Mouse (Mus musculus): Measurements from ENCODE around the gene Skap2. TPM values are rescaled to one million over a fixed set of nuclear protein-coding genes. Genes with fewer than 3 reads are reported as not detected.

Skap2 gene
- polyA plus RNA-seq, 1 experiment from 2014 or later = 35.5 TPM

- Histone ChIP-seq H3K9me3 (ENCODE audit: control insufficient read depth, low read length) (no peaks in the 10 kb centered on the region), H3K36me3 (ENCODE audit: control insufficient read depth, insufficient read depth, low read length) (no peaks in the 10 kb centered on the region), H3K9ac (ENCODE audit: low read depth, low read length) (no peak overlapping the region), H3K4me1 (replicated peaks; ENCODE audit: control insufficient read depth, insufficient read depth, low read length) (no peaks in the 10 kb centered on the region), H3K4me2 (no peak overlapping the region), H3K27me3 (replicated peaks; ENCODE audit: control insufficient read depth, insufficient read depth, low read length) (no peaks in the 10 kb centered on the region), H3K27ac (ENCODE audit: low read depth, low read length) (no peak overlapping the region), H3K4me3 (ENCODE audit: low read depth, low read length) (no peak overlapping the region)
- 61% methylated on average over 3 of the region's 3 CpGs for WGBS
- no peak for ATAC-seq (replicated peaks; ENCODE audit: low FRiP score)
- no peak for DNase-seq (ENCODE audit: low spot score)
Measured at GRCm38 (mm10) chr6:51933034-51933611, 79.2 kb downstream of the Skap2 start.

GRCm38 (mm10) chr6:51927101-51927500 lies 85.2 kb downstream of the Skap2 start:
- H3K27ac ChIP-seq (ENCODE audit: low read depth, low read length) = no peak overlapping the region
- H3K27me3 ChIP-seq (replicated peaks; ENCODE audit: control insufficient read depth, insufficient read depth, low read length) = no peaks in the 10 kb centered on the region
- no peak overlapping the region for H3K4me2 ChIP-seq
- no peaks in the 10 kb centered on the region for H3K4me1 ChIP-seq (replicated peaks; ENCODE audit: control insufficient read depth, insufficient read depth, low read length)
- H3K36me3 ChIP-seq (ENCODE audit: control insufficient read depth, insufficient read depth, low read length) = no peaks in the 10 kb centered on the region
- DNase-seq (ENCODE audit: low spot score) (no peak), ATAC-seq (replicated peaks; ENCODE audit: low FRiP score) (no peak)
- H3K9me3 ChIP-seq (ENCODE audit: control insufficient read depth, low read length) = no peaks in the 10 kb centered on the region
- no peak overlapping the region for H3K4me3 ChIP-seq (ENCODE audit: low read depth, low read length)
- H3K9ac ChIP-seq (ENCODE audit: low read depth, low read length) = no peak overlapping the region
- WGBS = 52% methylated on average over 3 of the region's 3 CpGs

GRCm38 (mm10) chr6:51921831-51922230 lies 90.5 kb downstream of the Skap2 start:
- H3K4me3 ChIP-seq (ENCODE audit: low read depth, low read length) = no peak overlapping the region
- no peak overlapping the region for H3K27ac ChIP-seq (ENCODE audit: low read depth, low read length)
- no peaks in the 10 kb centered on the region for H3K27me3 ChIP-seq (replicated peaks; ENCODE audit: control insufficient read depth, insufficient read depth, low read length)
- H3K4me2 ChIP-seq = no peak overlapping the region
- H3K9ac ChIP-seq (ENCODE audit: low read depth, low read length) = no peak overlapping the region
- H3K36me3 ChIP-seq (ENCODE audit: control insufficient read depth, insufficient read depth, low read length) = no peaks in the 10 kb centered on the region
- WGBS = 82% methylated on average over 4 of the region's 4 CpGs
- no peaks in the 10 kb centered on the region for H3K4me1 ChIP-seq (replicated peaks; ENCODE audit: control insufficient read depth, insufficient read depth, low read length)
- ATAC-seq (replicated peaks; ENCODE audit: low FRiP score) (no peak), DNase-seq (ENCODE audit: low spot score) (no peak)
- H3K9me3 ChIP-seq (ENCODE audit: control insufficient read depth, low read length) = no peaks in the 10 kb centered on the region

DNA sequence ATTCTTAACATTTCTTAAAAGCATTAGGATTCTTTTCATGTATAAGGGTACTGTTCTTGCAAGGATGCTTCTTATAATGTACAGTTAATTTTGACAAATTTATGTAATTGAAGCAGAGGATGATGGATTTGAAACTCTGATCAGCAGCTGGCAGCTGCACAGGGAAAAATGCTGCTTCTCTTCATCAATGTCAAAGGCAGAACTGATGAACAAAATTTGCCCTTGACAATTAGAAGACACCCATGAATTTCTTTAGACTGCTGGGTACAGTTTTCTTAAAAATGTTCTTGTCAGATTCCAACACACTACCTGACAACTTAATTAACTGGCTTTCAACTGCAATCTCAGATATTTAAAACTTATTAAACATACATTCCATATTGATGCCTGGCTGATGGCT lies 103.9 kb downstream of the Skap2 start:
- no peaks in the 10 kb centered on the region for H3K36me3 ChIP-seq (ENCODE audit: control insufficient read depth, insufficient read depth, low read length)
- H3K27ac ChIP-seq (ENCODE audit: low read depth, low read length) = no peak overlapping the region

GRCm38 (mm10) chr6:51905659-51906058 lies 106.7 kb downstream of the Skap2 start:
- no peaks in the 10 kb centered on the region for H3K36me3 ChIP-seq (ENCODE audit: control insufficient read depth, insufficient read depth, low read length)
- H3K27ac ChIP-seq (ENCODE audit: low read depth, low read length) = no peak overlapping the region; the same call in 1 of the 2 replicates
- H3K9ac ChIP-seq (ENCODE audit: low read depth, low read length) = no peak overlapping the region
- DNase-seq (ENCODE audit: low spot score) = no peak
- WGBS = 70% methylated on average over 4 of the region's 4 CpGs
- ATAC-seq (replicated peaks; ENCODE audit: low FRiP score) = no peak
- no peaks in the 10 kb centered on the region for H3K27me3 ChIP-seq (replicated peaks; ENCODE audit: control insufficient read depth, insufficient read depth, low read length)
- no peak overlapping the region for H3K4me2 ChIP-seq
- H3K9me3 ChIP-seq (ENCODE audit: control insufficient read depth, low read length) = no peaks in the 10 kb centered on the region
- no peak overlapping the region for H3K4me3 ChIP-seq (ENCODE audit: low read depth, low read length)
- no peaks in the 10 kb centered on the region for H3K4me1 ChIP-seq (replicated peaks; ENCODE audit: control insufficient read depth, insufficient read depth, low read length)

More for the DNA sequence above, 103.9 kb downstream of the Skap2 start:
- Histone ChIP-seq H3K4me1 (replicated peaks; ENCODE audit: control insufficient read depth, insufficient read depth, low read length) (no peaks in the 10 kb centered on the region), H3K4me2 (no peak overlapping the region), H3K27me3 (replicated peaks; ENCODE audit: control insufficient read depth, insufficient read depth, low read length) (no peaks in the 10 kb centered on the region), H3K4me3 (ENCODE audit: low read depth, low read length) (no peak overlapping the region), H3K9me3 (ENCODE audit: control insufficient read depth, low read length) (no peaks in the 10 kb centered on the region), H3K9ac (ENCODE audit: low read depth, low read length) (no peak overlapping the region)
- DNase-seq (ENCODE audit: low spot score) = no peak
- ATAC-seq (replicated peaks; ENCODE audit: low FRiP score) = no peak

- Histone ChIP-seq H3K9me3 (ENCODE audit: control insufficient read depth, low read length) (no peaks in the 10 kb centered on the region), H3K27ac (ENCODE audit: low read depth, low read length) (no peak overlapping the region), H3K9ac (ENCODE audit: low read depth, low read length) (no peak overlapping the region), H3K36me3 (ENCODE audit: control insufficient read depth, insufficient read depth, low read length) (no peaks in the 10 kb centered on the region), H3K4me1 (replicated peaks; ENCODE audit: control insufficient read depth, insufficient read depth, low read length) (no peaks in the 10 kb centered on the region), H3K4me3 (ENCODE audit: low read depth, low read length) (no peak overlapping the region), H3K27me3 (replicated peaks; ENCODE audit: control insufficient read depth, insufficient read depth, low read length) (no peaks in the 10 kb centered on the region), H3K4me2 (no peak overlapping the region)
- ATAC-seq (replicated peaks; ENCODE audit: low FRiP score) (no peak), DNase-seq (ENCODE audit: low spot score) (no peak)
- WGBS = 68% methylated on average over 1 of the region's 1 CpGs
Measured at GRCm38 (mm10) chr6:51901544-51901943, 110.8 kb downstream of the Skap2 start.

GRCm38 (mm10) chr6:51898318-51898994 lies 113.9 kb downstream of the Skap2 start:
- no peak for DNase-seq (ENCODE audit: low spot score)
- no peak overlapping the region for H3K9ac ChIP-seq (ENCODE audit: low read depth, low read length)
- no peak overlapping the region for H3K4me2 ChIP-seq
- no peak overlapping the region for H3K27ac ChIP-seq (ENCODE audit: low read depth, low read length)
- no peaks in the 10 kb centered on the region for H3K9me3 ChIP-seq (ENCODE audit: control insufficient read depth, low read length)
- no peak for ATAC-seq (replicated peaks; ENCODE audit: low FRiP score)
- no peaks in the 10 kb centered on the region for H3K27me3 ChIP-seq (replicated peaks; ENCODE audit: control insufficient read depth, insufficient read depth, low read length)
- peaks cover 3% of the 10 kb centered on the region; the same call in 1 of the 2 replicates for H3K4me1 ChIP-seq (replicated peaks; ENCODE audit: control insufficient read depth, insufficient read depth, low read length)
- 64% methylated on average over 8 of the region's 8 CpGs for WGBS
- H3K36me3 ChIP-seq (ENCODE audit: control insufficient read depth, insufficient read depth, low read length) = no peaks in the 10 kb centered on the region
- H3K4me3 ChIP-seq (ENCODE audit: low read depth, low read length) = no peak overlapping the region

DNA sequence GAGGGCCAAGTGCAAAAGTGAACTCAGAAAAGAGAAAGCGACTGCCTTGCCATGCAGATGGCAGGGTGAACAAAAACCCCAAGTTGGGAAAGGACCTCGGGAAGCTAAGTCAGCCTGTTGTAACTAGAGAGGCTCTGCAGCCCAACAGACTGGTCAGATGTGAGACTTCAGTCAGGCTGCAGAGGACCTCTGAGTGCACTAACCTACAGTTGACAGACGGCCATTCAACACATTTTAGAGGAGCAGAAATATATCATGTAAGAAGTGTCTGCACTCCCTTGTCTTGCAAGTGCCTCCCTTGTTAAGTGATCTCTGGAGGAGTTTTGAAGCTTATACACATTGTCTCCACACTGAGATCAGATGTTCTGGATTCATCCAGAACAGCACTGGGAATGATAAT lies 116.6 kb downstream of the Skap2 start:
- peaks cover 3% of the 10 kb centered on the region; the same call in 1 of the 2 replicates for H3K4me1 ChIP-seq (replicated peaks; ENCODE audit: control insufficient read depth, insufficient read depth, low read length)
- no peak overlapping the region for H3K4me3 ChIP-seq (ENCODE audit: low read depth, low read length)
- 69% methylated on average over 3 of the region's 3 CpGs for WGBS
- no peaks in the 10 kb centered on the region for H3K36me3 ChIP-seq (ENCODE audit: control insufficient read depth, insufficient read depth, low read length)
- no peak for ATAC-seq (replicated peaks; ENCODE audit: low FRiP score)
- no peak for DNase-seq (ENCODE audit: low spot score)
- no peak overlapping the region for H3K9ac ChIP-seq (ENCODE audit: low read depth, low read length)
- H3K27me3 ChIP-seq (replicated peaks; ENCODE audit: control insufficient read depth, insufficient read depth, low read length) = no peaks in the 10 kb centered on the region
- H3K27ac ChIP-seq (ENCODE audit: low read depth, low read length) = no peak overlapping the region
- no peaks in the 10 kb centered on the region for H3K9me3 ChIP-seq (ENCODE audit: control insufficient read depth, low read length)
- H3K4me2 ChIP-seq = no peak overlapping the region

- H3K27me3 ChIP-seq (replicated peaks; ENCODE audit: control insufficient read depth, insufficient read depth, low read length) = no peaks in the 10 kb centered on the region
- whole genome bisulfite sequencing = 71% methylated on average over 3 of the region's 3 CpGs
- no peaks in the 10 kb centered on the region for H3K9me3 ChIP-seq (ENCODE audit: control insufficient read depth, low read length)
- ATAC-seq (replicated peaks; ENCODE audit: low FRiP score) (no peak), DNase-seq (ENCODE audit: low spot score) (no peak)
- no peak overlapping the region for H3K4me2 ChIP-seq
- H3K27ac ChIP-seq (ENCODE audit: low read depth, low read length) = no peak overlapping the region
- H3K4me3 ChIP-seq (ENCODE audit: low read depth, low read length) = no peak overlapping the region
- peaks cover 6% of the 10 kb centered on the region; the same call in 1 of the 2 replicates for H3K4me1 ChIP-seq (replicated peaks; ENCODE audit: control insufficient read depth, insufficient read depth, low read length)
- H3K36me3 ChIP-seq (ENCODE audit: control insufficient read depth, insufficient read depth, low read length) = no peaks in the 10 kb centered on the region
- H3K9ac ChIP-seq (ENCODE audit: low read depth, low read length) = no peak overlapping the region
Measured at GRCm38 (mm10) chr6:51894717-51895116, 117.6 kb downstream of the Skap2 start.

All from liver, embryonic 11.5 days (tissue).